Mouse (Mus musculus) midbrain, embryonic 16.5 days (tissue): ENCODE results near the gene Rbm20. TPM values are rescaled to one million over a fixed set of nuclear protein-coding genes. Genes with fewer than 3 reads are reported as not detected.

ENCODE experiments used
- ATAC-seq: fragments of 200-750 bp; cut with Nextera tagmentation; 2 replicates; pipeline ENCODE4 v1.8.0; 2017; ENCODE audit warnings: moderate TSS enrichment
- H3K27ac ChIP-seq: fragments of 300-500 bp; sonication (generic); 2 replicates; pipeline ENCODE4 v1.5.1; 2014; ENCODE audit warnings: mild to moderate bottlenecking, low read length, mixed read lengths
- H3K27me3 ChIP-seq: fragments of 300-500 bp; sonication (generic); 2 replicates; pipeline ENCODE4 v1.6.1; 2014; ENCODE audit warnings: low read depth, low read length, mixed read lengths; ENCODE audit not compliant: control insufficient read depth, insufficient read depth
- H3K36me3 ChIP-seq: fragments of 300-500 bp; sonication (generic); 2 replicates; pipeline ENCODE4 v1.6.1; 2014; ENCODE audit warnings: mild to moderate bottlenecking, low read length, moderate library complexity, mixed read lengths; ENCODE audit not compliant: control insufficient read depth, insufficient read depth
- H3K4me1 ChIP-seq: fragments of 300-500 bp; sonication (generic); 2 replicates; pipeline ENCODE4 v1.6.1; 2014; ENCODE audit warnings: mild to moderate bottlenecking, low read length, mixed read lengths; ENCODE audit not compliant: control insufficient read depth, insufficient read depth
- H3K4me2 ChIP-seq: fragments of 300-500 bp; sonication (generic); 2 replicates; pipeline ENCODE4 v1.6.1; 2014; ENCODE audit warnings: mild to moderate bottlenecking, low read length, mixed read lengths
- H3K4me3 ChIP-seq: fragments of 300-500 bp; sonication (generic); 2 replicates; pipeline ENCODE4 v1.5.1; 2014; ENCODE audit warnings: low read depth, mild to moderate bottlenecking, low read length, moderate library complexity, mixed read lengths
- H3K9ac ChIP-seq: fragments of 300-500 bp; sonication (generic); 2 replicates; pipeline ENCODE4 v1.6.1; 2014; ENCODE audit warnings: low read depth, low read length, mixed read lengths
- H3K9me3 ChIP-seq: fragments of 300-500 bp; sonication (generic); replicated peaks from 2 replicates; pipeline ENCODE4 v1.6.1; 2014; ENCODE audit warnings: mild to moderate bottlenecking, low read length, mixed read lengths; ENCODE audit not compliant: control insufficient read depth, poor library complexity, severe bottlenecking
- WGBS: fragments of 180-500 bp; shearing (Covaris S2); extraction: QIAGEN DNeasy Blood & Tissue Kit; methylation state at CpG from one replicate; pipeline ENCODE4 v1.1.7; 2014; 5-methylcytosine and 5-hydroxymethylcytosine counted together
- polyA plus RNA-seq: library from polyadenylated mRNA; unstranded; fragments of >200 nt; fragmentation: Nextera tagmentation; extraction: Ambion mirVana; gene quantifications from 2 replicates; pipeline ENCODE4 v1.2.1, GENCODE M21; 2015

Rbm20 gene
- polyA plus RNA-seq, 1 experiment from 2014 or later, result 0.75 TPM

DNA sequence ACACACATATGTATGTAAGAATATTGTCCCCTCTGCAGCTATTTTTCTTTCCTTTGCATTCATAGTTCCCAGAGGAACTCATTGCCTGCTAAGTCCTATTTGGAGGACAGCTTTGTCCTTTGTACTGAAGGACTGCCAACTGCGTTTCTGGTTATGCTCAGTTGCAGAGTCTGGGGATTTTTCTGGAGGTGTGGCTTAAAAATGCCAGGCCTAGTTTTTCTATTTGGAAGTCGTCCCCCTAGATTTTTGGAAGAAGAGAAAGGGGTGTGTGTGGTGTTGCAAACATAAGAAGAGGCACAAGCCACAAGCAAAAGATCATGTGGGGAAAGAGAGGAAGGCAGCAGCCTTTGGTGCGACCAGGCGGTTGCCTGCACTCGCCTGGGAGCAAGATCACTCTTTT is 220.9 kb downstream of the Rbm20 start:
- Histone ChIP-seq H3K4me1 (peaks cover 7% of the 10 kb centered on the region), H3K9ac (no peak overlapping the region), H3K4me3 (no peak overlapping the region), H3K27ac (no peak overlapping the region), H3K4me2 (no peak overlapping the region), H3K9me3 (no peaks in the 10 kb centered on the region), H3K36me3 (no peaks in the 10 kb centered on the region), H3K27me3 (no peaks in the 10 kb centered on the region; the same call in 1 of the 2 replicates)
- 74% methylated on average over 5 of the region's 5 CpGs for WGBS
- no peak for ATAC-seq

DNA sequence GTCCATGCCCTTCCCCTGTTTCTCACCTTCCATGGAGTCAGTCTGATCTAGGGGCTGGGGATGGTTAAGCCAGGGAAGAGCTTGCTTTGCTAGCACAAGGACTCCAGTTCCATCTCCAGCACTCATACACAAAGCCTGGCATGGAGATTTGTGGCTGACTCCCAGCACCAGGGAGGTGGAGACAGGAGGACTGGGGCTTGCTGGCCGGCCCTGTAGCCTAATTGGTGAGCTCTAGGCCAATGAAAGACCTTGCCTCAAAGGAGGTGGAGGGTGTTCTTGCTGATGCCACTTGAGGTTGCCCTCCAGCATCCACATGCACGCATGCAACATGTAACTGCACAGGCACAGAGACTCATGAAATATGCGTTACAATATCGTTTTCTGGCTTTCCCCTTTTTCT is 221.4 kb downstream of the Rbm20 start:
- H3K36me3 ChIP-seq, result no peaks in the 10 kb centered on the region
- H3K9me3 ChIP-seq, result no peaks in the 10 kb centered on the region
- no peak overlapping the region for H3K27ac ChIP-seq
- H3K4me1 ChIP-seq, result peaks cover 7% of the 10 kb centered on the region
- no peak overlapping the region for H3K4me3 ChIP-seq
- ATAC-seq, result no peak
- no peak overlapping the region for H3K9ac ChIP-seq
- 83% methylated on average over 4 of the region's 4 CpGs for WGBS
- no peaks in the 10 kb centered on the region; the same call in 1 of the 2 replicates for H3K27me3 ChIP-seq
- H3K4me2 ChIP-seq, result no peak overlapping the region

DNA sequence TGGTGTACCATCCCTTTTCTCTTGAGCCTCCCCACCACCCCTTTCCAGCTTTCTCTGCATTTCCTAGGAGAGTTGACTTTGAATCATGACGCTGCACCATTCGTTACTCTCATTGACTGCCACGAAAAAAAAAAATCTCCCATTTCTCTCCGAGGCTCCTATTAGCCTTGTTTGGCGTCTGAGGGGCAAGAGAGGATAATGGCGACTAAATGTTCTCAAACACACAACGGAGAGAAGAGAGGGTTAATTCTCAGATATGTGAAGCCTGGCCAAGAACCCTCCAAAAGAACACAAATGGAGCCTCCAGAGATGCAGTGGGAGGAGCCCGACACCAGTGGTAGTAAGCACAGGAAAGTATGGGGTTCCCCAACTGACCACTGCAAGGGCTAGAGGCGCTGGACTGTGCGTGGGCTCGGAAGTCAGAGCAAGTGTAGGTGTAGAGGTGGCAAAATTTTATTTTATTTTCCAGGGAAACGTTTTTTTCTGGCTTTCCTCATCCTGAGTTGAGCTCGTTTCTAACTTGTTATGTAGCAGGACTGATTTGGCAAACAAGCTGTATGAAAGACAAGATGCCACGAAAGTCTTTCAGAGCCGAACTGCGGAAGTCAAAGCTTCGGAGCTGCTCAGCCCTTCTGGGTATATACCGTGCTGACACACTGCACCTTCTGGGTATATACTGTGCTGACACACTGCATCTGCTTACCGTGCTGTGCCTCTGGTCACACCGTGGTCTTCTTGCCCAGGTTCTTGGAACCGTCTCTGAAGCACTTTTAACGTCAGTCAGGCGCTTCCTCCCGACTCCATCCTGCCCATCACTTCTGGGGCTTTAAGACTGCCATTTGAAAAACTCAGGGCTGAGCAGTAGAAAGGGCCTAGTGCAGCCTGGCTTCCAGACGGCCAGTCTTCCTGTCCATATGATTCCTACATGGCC is 222.1 kb downstream of the Rbm20 start:
- H3K4me2 ChIP-seq, result no peak overlapping the region
- ATAC-seq, result no peak
- no peaks in the 10 kb centered on the region for H3K36me3 ChIP-seq
- no peak overlapping the region for H3K27ac ChIP-seq
- H3K4me3 ChIP-seq, result no peak overlapping the region
- H3K9ac ChIP-seq, result no peak overlapping the region
- H3K4me1 ChIP-seq, result peaks cover 7% of the 10 kb centered on the region
- H3K9me3 ChIP-seq, result no peaks in the 10 kb centered on the region
- 86% methylated on average over 25 of the region's 25 CpGs for WGBS
- no peaks in the 10 kb centered on the region; the same call in 1 of the 2 replicates for H3K27me3 ChIP-seq

DNA sequence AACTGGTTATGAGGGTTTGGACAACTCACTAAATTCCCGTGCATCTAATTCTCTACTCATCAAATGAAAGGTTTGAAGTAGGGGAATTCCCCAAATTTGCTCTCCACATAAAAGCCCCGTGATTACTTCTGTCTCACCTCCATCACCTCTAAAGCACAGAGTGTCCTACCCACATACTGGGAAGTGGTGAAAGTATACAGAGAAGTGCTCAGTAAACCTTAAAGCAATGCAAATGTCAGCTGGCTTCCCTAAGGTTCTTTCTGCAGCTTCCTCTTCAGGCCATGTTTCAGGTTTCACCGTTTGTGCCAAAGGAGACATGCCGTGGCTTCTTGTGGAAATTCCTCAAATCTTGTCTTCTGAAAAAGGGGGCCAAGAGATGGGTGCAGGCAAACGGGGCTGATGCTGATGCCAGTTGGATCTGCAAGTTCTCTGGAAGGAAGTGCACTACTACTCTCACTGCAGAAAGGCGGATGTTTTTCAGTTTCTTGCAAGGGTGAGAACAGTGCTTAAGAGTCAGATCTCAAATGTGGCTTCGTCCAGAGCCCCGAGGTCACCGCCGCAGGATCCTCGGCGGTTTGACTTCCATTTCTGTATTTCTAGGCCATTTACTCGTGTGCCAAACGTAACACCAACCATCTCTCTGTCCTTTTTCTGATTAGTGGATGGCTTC is 223.0 kb downstream of the Rbm20 start:
- no peaks in the 10 kb centered on the region for H3K9me3 ChIP-seq
- H3K27ac ChIP-seq, result no peak overlapping the region
- H3K27me3 ChIP-seq, result no peaks in the 10 kb centered on the region; the same call in 1 of the 2 replicates
- no peaks in the 10 kb centered on the region for H3K36me3 ChIP-seq
- no peak overlapping the region for H3K4me2 ChIP-seq
- ATAC-seq, result no peak
- no peak overlapping the region for H3K9ac ChIP-seq
- no peak overlapping the region for H3K4me3 ChIP-seq
- 88% methylated on average over 14 of the region's 14 CpGs for WGBS
- peaks cover 14% of the 10 kb centered on the region for H3K4me1 ChIP-seq

DNA sequence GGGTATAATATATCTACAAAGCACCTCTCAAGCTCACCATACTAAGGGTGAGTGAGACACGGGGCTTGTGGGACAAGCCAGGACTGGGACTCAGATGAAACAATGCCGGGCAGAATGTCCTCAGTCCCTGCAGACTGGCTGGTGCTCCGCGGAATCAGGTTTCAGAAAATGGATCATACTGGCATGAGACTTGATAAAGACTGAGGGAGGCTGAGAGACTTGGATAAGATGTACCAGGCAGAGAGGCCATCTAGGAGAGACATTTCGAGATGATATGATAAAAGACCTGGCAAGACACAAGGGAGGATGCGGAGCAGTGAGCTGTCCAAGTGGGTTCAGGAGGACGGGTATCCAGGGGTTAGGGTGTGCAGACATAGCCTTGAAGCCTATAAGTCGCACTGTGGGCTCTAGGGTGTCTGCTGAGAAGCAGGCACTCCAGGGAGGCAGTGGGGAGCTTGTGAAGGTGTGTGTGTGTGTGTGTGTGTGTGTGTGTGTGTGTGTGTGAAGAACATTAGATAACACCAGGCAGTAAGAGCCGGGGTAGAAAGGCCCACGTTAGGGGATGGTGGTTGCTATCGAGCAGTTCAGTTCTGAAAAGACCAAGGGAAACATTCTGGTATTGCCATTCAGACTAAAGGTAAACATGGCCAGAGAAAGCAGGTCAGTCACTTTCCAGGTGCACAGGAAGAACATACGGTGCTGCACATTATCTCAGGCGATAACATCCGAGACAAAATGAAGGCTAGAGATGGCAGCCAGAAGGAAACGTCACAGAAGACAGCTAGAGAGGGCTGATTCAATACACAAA is 225.0 kb downstream of the Rbm20 start:
- 60% methylated on average over 15 of the region's 15 CpGs for WGBS
- Histone ChIP-seq H3K4me1 (peaks cover 23% of the 10 kb centered on the region), H3K27me3 (no peaks in the 10 kb centered on the region; the same call in 1 of the 2 replicates), H3K4me3 (peak overlapping the region; percentile 95), H3K9me3 (no peaks in the 10 kb centered on the region), H3K27ac (peak overlapping the region; percentile 85), H3K9ac (peak overlapping the region; percentile 80), H3K4me2 (peak overlapping the region; percentile 82), H3K36me3 (no peaks in the 10 kb centered on the region)
- ATAC-seq, result no peak

DNA sequence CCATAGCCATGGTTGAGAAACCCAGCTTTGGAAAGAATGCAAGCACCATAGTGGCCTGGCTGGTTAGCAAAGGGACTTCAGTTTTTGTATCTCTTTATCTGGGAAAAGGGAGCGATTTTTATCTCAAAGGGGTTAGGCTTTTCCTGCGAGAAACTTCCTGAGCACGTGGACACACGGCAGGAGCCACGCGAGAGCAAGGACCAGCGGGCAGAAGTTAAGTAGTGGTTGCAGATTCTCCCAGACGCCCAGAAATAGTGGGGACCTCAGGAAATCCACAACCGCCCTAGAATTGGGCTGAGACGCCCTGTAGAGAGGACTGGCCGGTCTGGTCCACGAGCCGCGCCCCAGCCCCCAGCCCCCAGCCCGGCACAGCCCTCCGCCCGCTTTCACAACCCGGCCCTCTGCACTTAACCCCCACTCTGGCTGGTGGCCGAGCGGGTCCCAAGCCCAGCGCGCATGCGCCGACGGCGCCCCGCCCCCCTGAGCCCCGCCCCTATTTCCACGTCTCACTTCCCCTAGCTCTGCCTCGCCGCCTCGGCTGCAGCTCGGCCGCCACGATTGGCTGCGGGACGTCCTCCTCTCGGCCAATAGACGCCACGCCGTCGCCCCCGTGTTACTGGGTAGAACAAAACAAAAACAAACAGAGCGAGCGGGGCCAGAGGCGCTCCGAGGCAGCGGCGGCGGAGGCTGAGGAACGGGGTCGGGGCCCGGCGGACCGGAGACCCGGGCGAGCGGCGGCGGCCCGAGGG is 225.8 kb downstream of the Rbm20 start:
- no peaks in the 10 kb centered on the region for H3K36me3 ChIP-seq
- H3K9me3 ChIP-seq, result no peaks in the 10 kb centered on the region
- peak overlapping the region; percentile 82 for H3K4me2 ChIP-seq
- WGBS, result 0% methylated on average over 46 of the region's 61 CpGs
- no peaks in the 10 kb centered on the region; the same call in 1 of the 2 replicates for H3K27me3 ChIP-seq
- H3K27ac ChIP-seq, result peak overlapping the region; percentile 93
- H3K9ac ChIP-seq, result peak overlapping the region; percentile 81
- H3K4me1 ChIP-seq, result peaks cover 25% of the 10 kb centered on the region
- ATAC-seq, result peak; percentile 99
- H3K4me3 ChIP-seq, result peak overlapping the region; percentile 95

DNA sequence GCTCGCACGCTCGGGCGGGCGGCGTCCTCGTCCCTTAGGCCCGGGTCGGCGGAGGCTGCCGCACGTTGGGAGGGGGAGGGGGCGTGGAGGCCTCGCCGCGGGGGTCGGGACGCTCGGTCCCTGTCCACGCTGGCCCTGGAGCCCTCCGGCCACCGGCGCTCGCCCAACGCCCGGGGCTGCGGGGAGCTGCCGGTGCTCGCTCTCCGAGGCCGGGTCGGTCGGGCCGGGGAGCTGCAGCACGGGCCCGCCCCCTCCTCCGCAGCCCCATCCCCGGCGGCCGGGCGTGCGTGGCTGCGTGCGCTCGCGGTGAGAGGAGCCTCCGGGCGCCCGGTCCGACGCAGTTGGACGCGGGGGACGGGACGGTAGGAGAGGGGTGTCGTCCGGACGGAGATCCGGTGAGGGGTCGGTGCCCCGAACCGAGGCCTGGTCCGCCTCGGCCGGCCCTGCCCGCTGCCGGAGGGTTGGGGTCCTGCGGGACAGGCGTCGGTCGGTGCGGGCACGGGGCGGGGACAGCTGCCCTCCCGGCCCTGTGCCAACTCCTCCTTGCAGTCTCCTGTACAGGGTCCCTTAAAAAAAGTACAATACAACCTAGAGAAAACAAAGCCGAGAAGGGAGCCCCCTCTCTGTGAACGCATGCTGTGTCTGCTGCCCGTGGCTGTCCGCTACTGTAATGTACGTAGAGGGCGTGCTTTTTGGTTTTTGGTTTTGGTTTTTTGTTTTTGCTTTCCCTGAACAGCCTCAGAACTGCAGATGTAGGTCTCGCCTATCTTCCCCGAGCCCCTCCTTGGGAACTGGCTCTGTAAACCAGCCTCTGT is 226.6 kb downstream of the Rbm20 start:
- Histone ChIP-seq H3K27ac (peak overlapping the region; percentile 93), H3K36me3 (no peaks in the 10 kb centered on the region), H3K9me3 (no peaks in the 10 kb centered on the region), H3K9ac (peak overlapping the region; percentile 81), H3K4me1 (peaks cover 25% of the 10 kb centered on the region), H3K4me3 (peak overlapping the region; percentile 95), H3K27me3 (no peaks in the 10 kb centered on the region; the same call in 1 of the 2 replicates), H3K4me2 (peak overlapping the region; percentile 73)
- WGBS, result under 1% methylated on average over 69 of the region's 83 CpGs
- ATAC-seq, result peak; percentile 75
